Mouse (Mus musculus) embryonic fibroblast, embryonic 13.5 days (primary cell): ENCODE measurements around the gene Hs2st1.

Experiments used
- CTCF ChIP-seq: IDR thresholded peaks from 2 replicates; pipeline ENCODE4 v1.5.1; 2011; ENCODE audit warnings: mild to moderate bottlenecking, control low read depth, low read length, moderate library complexity, borderline replicate concordance; ENCODE audit not compliant: insufficient read depth
- POLR2A ChIP-seq: IDR thresholded peaks from 2 replicates; pipeline ENCODE4 v1.6.1; 2011; ENCODE audit warnings: low read depth, mild to moderate bottlenecking, control low read depth, low read length, moderate library complexity

DNA sequence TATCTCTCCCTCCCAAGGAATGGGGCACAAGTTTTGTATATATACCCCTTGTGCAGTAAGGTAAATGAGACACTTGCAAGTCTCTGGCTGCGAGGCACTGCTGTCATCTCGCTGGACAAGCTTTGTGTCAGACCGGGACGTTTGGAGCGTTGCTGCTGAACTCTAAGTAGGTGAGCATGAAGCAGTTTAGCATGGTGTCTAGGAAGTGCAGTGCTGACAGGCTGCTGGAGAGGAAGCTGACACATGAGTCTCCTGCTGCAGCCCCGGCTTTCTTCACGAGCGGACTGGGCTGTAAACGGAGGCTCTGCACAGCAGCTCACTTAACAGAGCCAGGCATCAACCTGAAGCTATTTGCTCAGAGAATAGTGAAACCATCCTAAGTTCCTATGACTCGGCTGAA is 107.3 kb downstream of the Hs2st1 start:
- TF ChIP-seq CTCF (no peak), POLR2A (no peak)
